Mouse (Mus musculus) stomach, embryonic 16.5 days (tissue): ENCODE measurements around the gene Trim21. TPM values are rescaled to one million over a fixed set of nuclear protein-coding genes. Genes with fewer than 3 reads are reported as not detected.

Experiments used
- ATAC-seq: fragments of 200-750 bp; cut with Nextera tagmentation; 2 replicates; pipeline ENCODE4 v1.8.0; 2017; ENCODE audit warnings: moderate number of reproducible peaks, moderate TSS enrichment; ENCODE audit not compliant: insufficient read depth, low FRiP score
- H3K27ac ChIP-seq: fragments of 300-500 bp; sonication (generic); 2 replicates; pipeline ENCODE4 v1.5.1; 2014; ENCODE audit warnings: low read length
- H3K27me3 ChIP-seq: fragments of 300-500 bp; sonication (generic); 2 replicates; pipeline ENCODE4 v1.6.1; 2014; ENCODE audit warnings: low read length, control low read depth, mixed read lengths; ENCODE audit not compliant: control insufficient read depth, insufficient read depth
- H3K36me3 ChIP-seq: fragments of 300-500 bp; sonication (generic); 2 replicates; pipeline ENCODE4 v1.6.1; 2014; ENCODE audit warnings: low read length; ENCODE audit not compliant: control insufficient read depth, insufficient read depth
- H3K4me1 ChIP-seq: fragments of 300-500 bp; sonication (generic); 2 replicates; pipeline ENCODE4 v1.6.1; 2014; ENCODE audit warnings: low read length, control low read depth, mixed read lengths; ENCODE audit not compliant: control insufficient read depth, insufficient read depth
- H3K4me2 ChIP-seq: fragments of 300-500 bp; sonication (generic); 2 replicates; pipeline ENCODE4 v1.6.1; 2014; ENCODE audit warnings: low read depth, low read length, mixed read lengths
- H3K4me3 ChIP-seq: fragments of 300-500 bp; sonication (generic); replicated peaks from 2 replicates; pipeline ENCODE4 v1.5.1; 2014; ENCODE audit warnings: mild to moderate bottlenecking, low read length
- H3K9ac ChIP-seq: fragments of 300-500 bp; sonication (generic); 2 replicates; pipeline ENCODE4 v1.6.1; 2014; ENCODE audit warnings: low read length
- H3K9me3 ChIP-seq: fragments of 300-500 bp; sonication (generic); replicated peaks from 2 replicates; pipeline ENCODE4 v1.6.1; 2016; ENCODE audit warnings: low read length, control low read depth; ENCODE audit not compliant: control insufficient read depth
- WGBS: fragments of 180-500 bp; shearing (Covaris S2); extraction: QIAGEN DNeasy Blood & Tissue Kit; methylation state at CpG from one replicate; pipeline ENCODE4 v1.1.7; 2014; 5-methylcytosine and 5-hydroxymethylcytosine counted together
- polyA plus RNA-seq: library from polyadenylated mRNA; unstranded; fragments of >200 nt; fragmentation: Nextera tagmentation; extraction: Ambion mirVana; gene quantifications from 2 replicates; pipeline ENCODE4 v1.2.1, GENCODE M21; 2015

Trim21 gene
- polyA plus RNA-seq, 1 experiment from 2014 or later: 0.58 TPM

DNA sequence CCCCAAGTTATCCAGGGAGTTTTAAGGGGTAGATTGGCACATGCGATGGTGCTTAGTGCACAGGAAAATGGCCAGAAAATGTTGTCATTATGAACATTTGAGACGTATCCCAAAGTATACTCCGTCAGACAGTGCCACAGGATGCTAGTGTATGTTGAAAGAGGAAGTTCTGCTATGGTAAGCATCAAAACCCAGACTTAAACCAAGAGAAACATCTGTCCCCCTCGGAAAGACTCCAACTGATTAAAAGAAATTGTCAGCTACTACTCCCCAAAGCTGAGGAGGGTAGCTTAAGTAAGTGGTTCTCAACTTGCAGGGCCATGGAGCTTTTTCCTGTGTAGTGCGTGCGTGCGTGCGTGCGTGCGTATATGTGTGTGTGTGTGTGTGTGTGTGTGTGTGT lies 53.4 kb downstream of the Trim21 start:
- Histone ChIP-seq H3K9me3 (no peaks in the 10 kb centered on the region), H3K4me2 (no peak overlapping the region), H3K4me1 (no peaks in the 10 kb centered on the region), H3K36me3 (no peaks in the 10 kb centered on the region), H3K9ac (no peak overlapping the region), H3K4me3 (no peak overlapping the region), H3K27ac (no peak overlapping the region), H3K27me3 (0 out of 2 replicates have a peak, but pooled peaks cover 3% of the 10 kb centered on the region)
- ATAC-seq: no peak
- 87% methylated on average over 10 of the region's 10 CpGs for WGBS

DNA sequence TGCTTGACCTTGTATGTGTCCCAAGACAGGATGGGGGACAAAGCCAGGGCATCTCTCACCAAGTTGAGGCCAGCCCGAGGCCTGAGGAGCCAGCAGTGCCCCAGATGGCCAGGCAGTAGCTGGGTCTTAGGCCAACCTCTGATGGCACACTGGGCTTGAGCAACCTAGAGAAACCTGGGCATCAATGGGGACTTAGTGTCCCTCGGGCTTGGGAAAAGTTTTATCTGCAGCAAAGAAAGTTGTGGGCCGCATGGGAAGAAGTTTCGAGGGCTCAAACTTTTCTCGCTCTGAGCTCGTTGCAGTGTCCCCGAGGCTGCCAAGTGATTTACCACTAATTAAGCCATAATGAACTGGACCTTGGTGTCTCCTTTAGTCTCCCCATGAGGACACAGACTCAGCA lies 55.6 kb downstream of the Trim21 start:
- Histone ChIP-seq H3K4me2 (no peak overlapping the region), H3K4me1 (no peaks in the 10 kb centered on the region), H3K4me3 (no peak overlapping the region), H3K36me3 (no peaks in the 10 kb centered on the region), H3K27ac (no peak overlapping the region), H3K27me3 (no peaks in the 10 kb centered on the region), H3K9me3 (no peaks in the 10 kb centered on the region), H3K9ac (no peak overlapping the region)
- no peak for ATAC-seq
- 79% methylated on average over 7 of the region's 7 CpGs for WGBS

DNA sequence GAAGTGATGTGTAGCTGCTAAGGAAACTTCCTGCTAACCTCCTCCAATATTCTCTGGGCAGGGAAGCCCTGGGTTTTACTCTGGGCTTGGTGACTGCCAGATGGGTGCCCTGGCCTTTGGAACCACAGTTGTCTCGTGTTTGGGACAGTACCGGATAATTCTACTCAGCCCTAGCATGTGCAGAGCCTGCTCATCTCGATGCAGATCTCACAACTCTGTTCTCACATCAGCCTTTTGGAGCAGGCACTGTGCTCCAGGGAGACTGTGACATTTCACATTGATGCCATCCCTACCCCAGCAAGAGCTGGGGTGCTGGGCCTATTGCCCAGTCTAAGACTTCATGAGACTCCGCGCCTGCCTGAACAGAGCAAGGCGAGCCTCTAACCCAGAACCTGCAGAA lies 56.6 kb downstream of the Trim21 start:
- no peak for ATAC-seq
- no peaks in the 10 kb centered on the region for H3K9me3 ChIP-seq
- no peak overlapping the region for H3K27ac ChIP-seq
- no peak overlapping the region for H3K4me2 ChIP-seq
- no peak overlapping the region for H3K9ac ChIP-seq
- no peak overlapping the region for H3K4me3 ChIP-seq
- no peaks in the 10 kb centered on the region for H3K27me3 ChIP-seq
- 86% methylated on average over 6 of the region's 6 CpGs for WGBS
- no peaks in the 10 kb centered on the region for H3K36me3 ChIP-seq
- H3K4me1 ChIP-seq: no peaks in the 10 kb centered on the region

DNA sequence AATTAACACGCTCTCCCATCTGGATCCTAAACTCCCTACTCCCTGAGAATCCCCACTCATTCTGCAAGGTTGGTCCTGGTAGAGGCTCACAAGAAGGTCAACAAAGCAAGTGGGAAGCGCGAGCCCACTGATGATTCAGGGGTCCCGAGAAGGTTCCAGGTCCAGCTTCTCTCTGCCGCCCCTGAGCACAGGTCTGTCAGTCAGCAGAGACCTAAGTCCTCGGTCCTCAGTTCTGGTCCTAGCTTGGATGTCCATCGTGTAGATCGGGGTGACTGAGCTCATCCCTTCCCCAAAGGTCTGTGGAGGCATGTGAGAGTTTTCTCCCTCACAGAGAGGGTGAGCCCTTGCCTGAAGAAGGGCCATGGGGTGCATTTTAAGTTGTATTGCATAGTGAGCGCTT lies 57.2 kb downstream of the Trim21 start:
- 88% methylated on average over 9 of the region's 9 CpGs for WGBS
- ATAC-seq: no peak
- H3K4me1 ChIP-seq: no peaks in the 10 kb centered on the region
- H3K9me3 ChIP-seq: no peaks in the 10 kb centered on the region
- no peaks in the 10 kb centered on the region for H3K36me3 ChIP-seq
- no peak overlapping the region for H3K4me3 ChIP-seq
- no peaks in the 10 kb centered on the region for H3K27me3 ChIP-seq
- H3K9ac ChIP-seq: no peak overlapping the region
- no peak overlapping the region for H3K4me2 ChIP-seq
- no peak overlapping the region for H3K27ac ChIP-seq

Other genes with a start within 250 kb of the Trim21 start
- 131 and 137 TPM in 2 replicates for gene Rrm1, start 123.8 kb downstream of the Trim21 start, polyA plus RNA-seq
- 0.30 and 0.54 TPM in 2 replicates for gene Olfr543, start 83.8 kb downstream of the Trim21 start, polyA plus RNA-seq
- 0.04 and 0.07 TPM in 2 replicates for gene Olfr544, start 77.2 kb downstream of the Trim21 start, polyA plus RNA-seq
- 0.16 and 0.17 TPM in 2 replicates for gene Olfr545, start 65.9 kb downstream of the Trim21 start, polyA plus RNA-seq
- not detected in 2 replicates for gene Olfr547, start 30.7 kb downstream of the Trim21 start, polyA plus RNA-seq
- not detected in 2 replicates for gene Olfr548-ps1, start 24.6 kb downstream of the Trim21 start, polyA plus RNA-seq
- gene Olfr549, start 15.6 kb downstream of the Trim21 start, polyA plus RNA-seq: not detected in 2 replicates
- not detected in 2 replicates for gene Olfr550, start 6.0 kb upstream of the Trim21 start, polyA plus RNA-seq
- not detected in 2 replicates for gene Olfr551, start 26.4 kb upstream of the Trim21 start, polyA plus RNA-seq
- gene Olfr552, start 32.3 kb upstream of the Trim21 start, polyA plus RNA-seq: not detected in 2 replicates
- gene Olfr553, start 52.7 kb upstream of the Trim21 start, polyA plus RNA-seq: not detected in 2 replicates
- gene Olfr554, start 72.9 kb upstream of the Trim21 start, polyA plus RNA-seq: not detected in 2 replicates
- not detected in 2 replicates for gene Olfr555, start 93.3 kb upstream of the Trim21 start, polyA plus RNA-seq
- gene Olfr556, start 99.4 kb upstream of the Trim21 start, polyA plus RNA-seq: not detected in 2 replicates
- gene Trim68, start 121.8 kb upstream of the Trim21 start, polyA plus RNA-seq: 15.7 and 16.5 TPM in 2 replicates
- gene Olfr557, start 130.4 kb upstream of the Trim21 start, polyA plus RNA-seq: not detected in 2 replicates
- 0.45 and 0.75 TPM in 2 replicates for gene Olfr558, start 136.7 kb upstream of the Trim21 start, polyA plus RNA-seq
- not detected in 2 replicates for gene Olfr33, start 153.6 kb upstream of the Trim21 start, polyA plus RNA-seq
- gene Olfr559, start 162.0 kb upstream of the Trim21 start, polyA plus RNA-seq: not detected in 2 replicates
- not detected in 2 replicates for gene Olfr560, start 193.9 kb upstream of the Trim21 start, polyA plus RNA-seq
- gene Olfr78, start 194.0 kb upstream of the Trim21 start, polyA plus RNA-seq: 0.34 and 0.72 TPM in 2 replicates
- gene Olfr561, start 205.7 kb upstream of the Trim21 start, polyA plus RNA-seq: not detected in 2 replicates
- gene Olfr564, start 238.0 kb upstream of the Trim21 start, polyA plus RNA-seq: not detected in 2 replicates